Mouse (Mus musculus): Measurements from ENCODE around the gene Fmnl3.

- no peak for TF ChIP-seq POLR2AphosphoS5 (IDR thresholded peaks at IDR 0.05; ENCODE audit: insufficient replicate concordance, low read depth, low read length)
- no peak for TF ChIP-seq GATA1 (IDR thresholded peaks at IDR 0.05; ENCODE audit: borderline replicate concordance, low read length)
- no peak for TF ChIP-seq CTCF (IDR thresholded peaks at IDR 0.05; ENCODE audit: low read depth, low read length)
- TF ChIP-seq TAL1 (conservative IDR thresholded peaks at IDR 0.05; ENCODE audit: low read depth, low read length) = no peak
- TF ChIP-seq GATA2 (IDR thresholded peaks at IDR 0.05; ENCODE audit: borderline replicate concordance, low read depth, low read length) = no peak
Measured at GRCm38 (mm10) chr15:99364921-99365320, 5.4 kb downstream of the Fmnl3 start.
